Mouse (Mus musculus): ENCODE results near the gene Orm3.
A peak's percentile ranks its signal among the peaks of the same experiment; 100 is the strongest.

Orm3 gene

GRCm38 (mm10) chr4:63368577-63368976, 12.6 kb downstream of the Orm3 start:
- DNase-seq (ENCODE audit: low read depth, low spot score) = peak; percentile 80

- DNase-seq (ENCODE audit: low read depth, low spot score) = no peak
These were observed 14.9 kb downstream of the Orm3 start for GRCm38 (mm10) chr4:63370897-63371296.

- DNase-seq (ENCODE audit: low read depth, low spot score) = peak; percentile 80
These were observed 15.9 kb downstream of the Orm3 start for GRCm38 (mm10) chr4:63371890-63372289.

GRCm38 (mm10) chr4:63373404-63373803, 17.4 kb downstream of the Orm3 start:
- no peak for DNase-seq (ENCODE audit: low read depth, low spot score)

GRCm38 (mm10) chr4:63374331-63374730, 18.4 kb downstream of the Orm3 start:
- DNase-seq (ENCODE audit: low read depth, low spot score) = no peak

- DNase-seq (ENCODE audit: low read depth, low spot score) = no peak
These were observed 19.4 kb downstream of the Orm3 start for GRCm38 (mm10) chr4:63375367-63375766.

- no peak for DNase-seq (ENCODE audit: low read depth, low spot score)
These were observed 21.5 kb downstream of the Orm3 start for GRCm38 (mm10) chr4:63377483-63377882.

GRCm38 (mm10) chr4:63382676-63383369, 26.9 kb downstream of the Orm3 start:
- DNase-seq (ENCODE audit: low read depth, low spot score) = no peak

GRCm38 (mm10) chr4:63383474-63383873, 27.5 kb downstream of the Orm3 start:
- DNase-seq (ENCODE audit: low read depth, low spot score) = no peak

- peak; percentile 43 for DNase-seq (ENCODE audit: low read depth, low spot score)
These were observed 28.3 kb downstream of the Orm3 start for GRCm38 (mm10) chr4:63384262-63384661.

- peak; percentile 63 for DNase-seq (ENCODE audit: low read depth, low spot score)
These were observed 29.3 kb downstream of the Orm3 start for GRCm38 (mm10) chr4:63385253-63385652.

- peak; percentile 96 for DNase-seq (ENCODE audit: low read depth, low spot score)
These were observed 29.8 kb downstream of the Orm3 start for GRCm38 (mm10) chr4:63385784-63386183.

- no peak for DNase-seq (ENCODE audit: low read depth, low spot score)
These were observed 32.1 kb downstream of the Orm3 start for GRCm38 (mm10) chr4:63388029-63388428.

GRCm38 (mm10) chr4:63389121-63389886, 33.3 kb downstream of the Orm3 start:
- peak; percentile 75 for DNase-seq (ENCODE audit: low read depth, low spot score)

GRCm38 (mm10) chr4:63389887-63390528, 34.0 kb downstream of the Orm3 start:
- DNase-seq (ENCODE audit: low read depth, low spot score) = no peak

- peak; percentile 60 for DNase-seq (ENCODE audit: low read depth, low spot score)
These were observed 35.4 kb downstream of the Orm3 start for GRCm38 (mm10) chr4:63391322-63391721.

- DNase-seq (ENCODE audit: low read depth, low spot score) = no peak
These were observed 42.1 kb downstream of the Orm3 start for GRCm38 (mm10) chr4:63397981-63398537.

- peak; percentile 88 for DNase-seq (ENCODE audit: low read depth, low spot score)
These were observed 43.1 kb downstream of the Orm3 start for GRCm38 (mm10) chr4:63398854-63399609.

GRCm38 (mm10) chr4:63399691-63400270, 43.8 kb downstream of the Orm3 start:
- peak; percentile 52 for DNase-seq (ENCODE audit: low read depth, low spot score)

GRCm38 (mm10) chr4:63400541-63401306, 44.8 kb downstream of the Orm3 start:
- peak; percentile 78 for DNase-seq (ENCODE audit: low read depth, low spot score)
